Mouse (Mus musculus): ENCODE measurements around the gene Atxn7l3. TPM values are rescaled to one million over a fixed set of nuclear protein-coding genes. Genes with fewer than 3 reads are reported as not detected.
A peak's percentile ranks its signal among the peaks of the same experiment; 100 is the strongest.
"Not testable (repeated sequence)": the region's sequence is repeated elsewhere in the genome, so short reads cannot be mapped to it uniquely, and the experiment has no call there.

Gene Atxn7l3
- polyA plus RNA-seq, 1 experiment = 80.0 TPM

DNA sequence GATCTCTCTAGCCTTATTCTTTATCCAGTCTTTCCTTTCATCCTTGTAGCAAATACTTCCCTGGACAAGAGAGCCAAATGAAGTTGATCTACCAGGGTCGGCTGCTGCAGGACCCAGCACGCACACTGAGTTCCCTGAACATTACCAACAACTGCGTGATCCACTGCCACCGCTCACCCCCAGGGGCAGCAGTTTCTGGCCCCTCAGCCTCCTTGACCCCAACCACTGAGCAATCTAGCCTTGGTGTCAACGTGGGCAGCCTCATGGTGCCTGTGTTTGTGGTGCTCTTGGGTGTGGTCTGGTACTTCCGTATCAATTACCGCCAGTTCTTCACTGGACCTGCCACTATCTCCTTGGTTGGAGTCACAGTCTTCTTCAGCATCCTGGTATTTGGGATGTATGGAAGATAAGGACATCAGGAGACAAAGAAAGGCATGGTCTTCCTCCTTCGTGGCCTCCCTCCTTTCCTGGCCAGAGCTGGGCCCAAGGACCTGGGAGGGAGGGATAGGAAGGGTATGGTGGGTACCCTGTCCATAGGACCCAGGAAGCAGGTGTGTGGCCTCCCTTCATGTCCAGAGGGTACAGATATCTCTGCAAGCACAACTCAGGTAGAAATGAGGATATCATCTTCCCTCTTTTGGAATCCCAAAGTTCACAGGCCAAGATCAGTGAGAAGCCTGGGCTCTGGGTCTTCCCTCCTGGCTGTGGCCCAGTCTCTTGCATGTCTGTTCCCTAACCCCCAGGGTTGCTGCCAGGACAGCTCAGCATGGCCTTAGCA, 8.2 kb downstream of the Atxn7l3 start:
- no peaks in the 10 kb centered on the region for H3K9me3 ChIP-seq
- no peak overlapping the region for H3K4me3 ChIP-seq (replicated peaks)
- peaks cover 68% of the 10 kb centered on the region for H3K36me3 ChIP-seq (replicated peaks; ENCODE audit: low read length)
- TF ChIP-seq GATA1 (IDR thresholded peaks at IDR 0.05; ENCODE audit: borderline replicate concordance, low read length) (no peak), FLI1 (IDR thresholded peaks at IDR 0.05; ENCODE audit: low read length) (no peak)
- H3K27me3 ChIP-seq (replicated peaks) = no peaks in the 10 kb centered on the region
- H3K4me1 ChIP-seq = peaks cover 64% of the 10 kb centered on the region

DNA sequence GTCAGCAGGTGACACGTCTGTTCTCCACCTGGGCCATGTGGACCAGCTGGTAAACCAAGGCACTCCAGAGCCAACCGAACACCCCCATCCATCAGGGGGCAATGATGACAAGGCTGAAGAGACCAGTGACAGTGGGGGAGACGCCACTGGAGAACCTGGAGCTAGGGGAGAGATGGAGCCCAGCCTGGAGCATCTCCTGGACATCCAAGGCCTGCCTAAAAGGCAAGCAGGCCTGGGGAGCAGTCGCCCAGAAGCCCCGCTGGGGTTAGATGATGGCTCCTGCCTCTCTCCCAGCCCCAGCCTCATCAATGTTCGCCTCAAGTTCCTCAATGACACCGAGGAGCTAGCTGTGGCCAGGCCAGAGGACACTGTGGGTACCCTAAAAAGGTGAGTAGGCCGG, 8.9 kb downstream of the Atxn7l3 start:
- Histone ChIP-seq H3K36me3 (replicated peaks; ENCODE audit: low read length) (peaks cover 61% of the 10 kb centered on the region), H3K4me1 (peaks cover 64% of the 10 kb centered on the region), H3K27me3 (replicated peaks) (no peaks in the 10 kb centered on the region), H3K9me3 (no peaks in the 10 kb centered on the region), H3K4me3 (replicated peaks) (peak overlapping the region; percentile 50)
- TF ChIP-seq GATA1 (IDR thresholded peaks at IDR 0.05; ENCODE audit: borderline replicate concordance, low read length) = no peak
- no peak for TF ChIP-seq FLI1 (IDR thresholded peaks at IDR 0.05; ENCODE audit: low read length)

DNA sequence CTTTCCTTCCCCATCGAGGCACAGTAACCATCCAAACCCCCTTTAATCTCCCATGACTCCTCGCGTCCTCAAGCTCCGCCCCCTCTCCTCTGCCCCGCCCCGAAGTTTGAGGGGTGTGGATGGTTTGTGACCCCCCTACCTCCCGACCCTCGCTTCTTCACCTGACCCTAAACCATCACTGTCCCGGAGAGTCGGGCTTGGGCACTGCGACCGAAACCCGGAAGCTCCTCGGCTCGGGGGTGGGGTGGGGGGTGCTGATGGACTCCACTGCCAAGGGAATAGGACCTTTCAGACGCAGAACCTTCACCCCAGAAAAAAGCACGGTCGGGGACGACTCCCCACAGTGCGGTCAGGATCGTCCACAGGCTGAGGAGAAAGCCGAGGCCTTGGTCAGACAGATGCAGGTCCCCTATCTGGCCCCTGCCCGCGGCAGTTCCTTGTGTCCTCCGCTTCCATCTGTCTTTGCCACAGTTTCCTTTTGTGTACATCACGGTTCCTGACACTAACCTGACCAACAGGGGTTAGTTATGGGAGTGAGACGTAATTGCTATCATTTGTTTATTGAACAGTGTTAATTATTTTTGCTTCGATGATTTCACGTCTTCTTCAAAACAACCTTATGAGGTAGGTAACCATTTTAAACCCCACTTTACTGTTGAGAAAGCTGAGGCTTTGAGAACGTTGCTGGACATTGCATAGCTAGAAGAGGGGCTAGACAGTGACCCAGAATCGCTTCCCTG, 11.2 kb downstream of the Atxn7l3 start:
- Histone ChIP-seq H3K4me3 (replicated peaks) (peak overlapping the region; percentile 97), H3K4me1 (peaks cover 48% of the 10 kb centered on the region), H3K9me3 (no peaks in the 10 kb centered on the region), H3K36me3 (replicated peaks; ENCODE audit: low read length) (peaks cover 38% of the 10 kb centered on the region), H3K27me3 (replicated peaks) (no peaks in the 10 kb centered on the region)
- TF ChIP-seq FLI1 (IDR thresholded peaks at IDR 0.05; ENCODE audit: low read length) (no peak), GATA1 (IDR thresholded peaks at IDR 0.05; ENCODE audit: borderline replicate concordance, low read length) (no peak)

DNA sequence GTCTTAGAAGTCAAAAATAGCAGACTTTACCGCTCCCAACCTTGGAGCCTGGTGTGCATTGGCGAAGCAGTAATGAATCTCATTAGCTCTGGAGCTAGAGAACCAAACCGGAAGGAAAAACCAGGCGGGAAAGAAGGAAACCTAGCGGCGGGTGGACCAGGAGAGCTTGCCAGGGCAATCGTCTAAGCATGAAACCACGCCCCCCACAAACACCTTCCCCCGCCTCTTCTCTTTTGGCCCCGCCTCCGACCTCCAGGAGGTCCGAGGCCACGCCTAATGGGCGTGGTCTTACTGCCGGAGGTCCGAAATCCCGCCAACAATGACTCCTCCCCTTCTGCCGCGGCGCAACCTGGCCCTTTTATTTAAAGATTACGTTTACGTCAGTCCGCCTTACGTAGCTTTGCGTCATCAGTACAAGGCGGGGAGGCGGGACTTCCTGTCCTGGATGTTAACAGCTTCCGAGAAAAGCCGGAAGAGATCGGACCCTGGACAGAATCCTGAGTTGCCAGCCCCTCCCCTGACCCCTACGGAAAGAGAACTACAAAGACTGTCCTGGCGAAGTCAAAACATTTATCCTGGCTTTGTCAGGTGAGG, 11.8 kb downstream of the Atxn7l3 start, which contains the start of gene Tmub2:
Gene Tmub2 (plus strand): TSS at position 431 of the 594 bp plus-strand sequence.
- TF ChIP-seq GATA1 (IDR thresholded peaks at IDR 0.05; ENCODE audit: borderline replicate concordance, low read length) (no peak), FLI1 (IDR thresholded peaks at IDR 0.05; ENCODE audit: low read length) (peak; percentile 49; the same call in 1 of the 2 replicates)
- no peaks in the 10 kb centered on the region for H3K27me3 ChIP-seq (replicated peaks)

DNA sequence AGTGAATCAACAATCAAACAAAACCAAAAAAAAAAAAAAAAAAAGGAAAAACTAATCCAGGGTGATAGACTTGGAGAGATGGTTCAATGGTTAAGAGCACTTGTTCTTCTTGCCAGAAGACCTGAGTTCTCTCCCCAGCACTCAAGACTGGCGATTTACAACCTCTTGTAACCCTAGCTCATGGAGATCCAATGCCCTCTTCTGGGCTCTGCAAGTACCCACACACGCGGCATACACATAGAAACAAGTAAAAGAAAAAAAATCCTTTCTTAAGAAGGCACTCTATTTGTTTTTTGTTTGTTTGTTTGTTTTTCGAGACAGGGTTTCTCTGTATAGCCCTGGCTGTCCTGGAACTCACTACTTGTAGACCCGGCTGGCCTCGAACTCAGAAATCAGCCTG, 12.5 kb downstream of the Atxn7l3 start:
- Histone ChIP-seq H3K27me3 (replicated peaks) (no peaks in the 10 kb centered on the region), H3K9me3 (no peaks in the 10 kb centered on the region), H3K36me3 (replicated peaks; ENCODE audit: low read length) (peaks cover 25% of the 10 kb centered on the region), H3K4me1 (peaks cover 36% of the 10 kb centered on the region), H3K4me3 (replicated peaks) (peak overlapping the region; percentile 97)
- TF ChIP-seq GATA1 (IDR thresholded peaks at IDR 0.05; ENCODE audit: borderline replicate concordance, low read length) (no peak), FLI1 (IDR thresholded peaks at IDR 0.05; ENCODE audit: low read length) (no peak)

More for the DNA sequence above, 11.8 kb downstream of the Atxn7l3 start, which contains the start of gene Tmub2:
- Histone ChIP-seq H3K9me3 (no peaks in the 10 kb centered on the region), H3K36me3 (replicated peaks; ENCODE audit: low read length) (peaks cover 32% of the 10 kb centered on the region), H3K4me1 (peaks cover 42% of the 10 kb centered on the region), H3K4me3 (replicated peaks) (peak within 1 kb of the TSS; percentile 97)

DNA sequence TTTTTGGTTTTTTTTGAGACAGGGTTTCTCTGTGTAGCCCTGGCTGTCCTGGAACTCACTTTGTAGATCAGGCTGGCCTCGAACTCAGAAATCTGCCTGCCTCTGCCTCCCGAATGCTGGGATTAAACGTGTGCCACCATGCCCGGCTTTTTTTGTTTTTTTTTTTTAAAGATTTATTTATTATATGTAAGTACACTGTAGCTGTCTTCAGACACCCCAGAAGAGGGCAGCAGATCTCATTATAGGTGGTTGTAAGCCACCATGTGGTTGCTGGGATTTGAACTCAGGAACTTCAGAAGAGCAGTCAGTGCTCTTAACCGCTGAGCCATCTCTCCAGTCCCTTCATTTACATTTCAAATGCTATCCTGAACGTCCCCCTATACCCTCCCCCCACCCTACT, 16.2 kb downstream of the Atxn7l3 start:
- not testable (repeated sequence) for H3K36me3 ChIP-seq (replicated peaks; ENCODE audit: low read length); H3K9me3 ChIP-seq

DNA sequence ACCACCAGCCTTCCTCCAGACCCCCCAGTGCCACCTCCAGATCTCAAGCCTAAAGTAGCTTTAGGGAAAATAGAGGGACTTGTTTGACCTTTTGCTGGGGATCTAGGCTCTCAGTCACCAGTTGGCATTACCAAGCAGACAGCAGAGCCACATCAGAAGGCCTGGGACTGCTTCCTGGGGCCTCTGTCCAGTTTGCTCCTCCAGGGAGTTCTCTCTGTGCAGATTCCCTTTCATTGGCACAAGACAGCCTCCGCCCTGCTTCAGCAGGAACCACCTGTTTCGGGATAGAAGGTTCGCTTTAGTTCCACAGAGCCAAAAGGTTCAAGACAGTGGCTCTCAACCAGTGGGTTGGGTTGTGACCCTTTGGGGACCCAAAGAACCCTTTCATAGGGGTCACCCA, 16.8 kb downstream of the Atxn7l3 start:
- no peak overlapping the region for H3K4me3 ChIP-seq (replicated peaks)
- no peaks in the 10 kb centered on the region for H3K9me3 ChIP-seq
- TF ChIP-seq GATA1 (IDR thresholded peaks at IDR 0.05; ENCODE audit: borderline replicate concordance, low read length) (no peak), FLI1 (IDR thresholded peaks at IDR 0.05; ENCODE audit: low read length) (no peak)
- no peaks in the 10 kb centered on the region for H3K36me3 ChIP-seq (replicated peaks; ENCODE audit: low read length)
- peaks cover 12% of the 10 kb centered on the region for H3K4me1 ChIP-seq
- H3K27me3 ChIP-seq (replicated peaks) = peaks cover 18% of the 10 kb centered on the region

More for the DNA sequence above, 16.2 kb downstream of the Atxn7l3 start:
- not testable (repeated sequence) for H3K4me3 ChIP-seq (replicated peaks); H3K4me1 ChIP-seq
- H3K27me3 ChIP-seq (replicated peaks) = peaks cover 16% of the 10 kb centered on the region

DNA sequence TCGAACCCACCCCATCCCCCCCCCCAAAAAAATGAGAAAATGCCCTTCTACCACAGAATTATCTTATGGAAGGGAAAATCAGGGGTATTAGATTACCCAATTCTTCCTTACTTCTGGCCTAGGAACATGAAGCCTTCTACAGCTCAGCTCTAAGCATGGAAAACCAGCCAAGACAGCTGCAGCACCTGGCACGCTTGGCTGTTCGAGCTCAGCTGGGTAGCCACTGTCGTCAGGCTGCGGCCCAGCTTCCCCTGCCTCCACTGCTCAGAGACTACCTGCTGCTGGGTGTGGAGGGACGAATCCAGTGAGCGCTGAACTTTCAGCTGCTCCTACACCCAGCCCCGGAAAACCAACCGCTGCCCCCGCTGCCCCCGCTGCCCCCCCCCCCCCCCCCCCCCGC, 18.7 kb downstream of the Atxn7l3 start:
- H3K27me3 ChIP-seq (replicated peaks) = peaks cover 20% of the 10 kb centered on the region
- TF ChIP-seq FLI1 (IDR thresholded peaks at IDR 0.05; ENCODE audit: low read length) (no peak), GATA1 (IDR thresholded peaks at IDR 0.05; ENCODE audit: borderline replicate concordance, low read length) (no peak)
- no peaks in the 10 kb centered on the region for H3K36me3 ChIP-seq (replicated peaks; ENCODE audit: low read length)
- H3K9me3 ChIP-seq = no peaks in the 10 kb centered on the region
- no peak overlapping the region for H3K4me3 ChIP-seq (replicated peaks)
- peaks cover 12% of the 10 kb centered on the region for H3K4me1 ChIP-seq

DNA sequence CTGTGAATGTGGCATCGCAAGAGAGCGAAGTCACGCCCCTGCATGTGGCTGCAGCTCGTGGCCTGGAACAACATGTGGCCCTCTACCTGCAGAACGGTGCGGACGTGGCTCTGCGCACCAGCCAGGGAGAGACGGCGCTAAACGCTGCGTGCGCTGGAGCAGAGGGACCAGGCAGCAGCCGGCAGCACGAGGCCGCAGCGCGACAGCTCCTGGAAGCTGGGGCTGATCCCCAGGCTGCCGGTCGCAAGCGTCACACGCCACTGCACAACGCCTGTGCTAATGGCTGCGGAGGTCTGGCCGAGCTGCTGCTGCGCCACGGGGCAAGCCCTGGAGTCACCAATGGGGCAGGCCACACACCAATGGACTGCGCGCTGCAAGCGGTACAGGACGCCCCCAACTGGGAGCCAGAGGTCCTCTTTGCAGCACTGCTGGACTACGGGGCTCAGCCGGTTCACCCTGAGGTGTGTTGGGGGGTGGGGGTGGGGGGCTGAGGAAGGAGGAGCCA, 20.0 kb downstream of the Atxn7l3 start:
- Histone ChIP-seq H3K4me1 (peaks cover 12% of the 10 kb centered on the region), H3K36me3 (replicated peaks; ENCODE audit: low read length) (no peaks in the 10 kb centered on the region), H3K27me3 (replicated peaks) (peaks cover 25% of the 10 kb centered on the region), H3K9me3 (no peaks in the 10 kb centered on the region), H3K4me3 (replicated peaks) (peak overlapping the region; percentile 76)
- no peak for TF ChIP-seq FLI1 (IDR thresholded peaks at IDR 0.05; ENCODE audit: low read length)
- TF ChIP-seq GATA1 (IDR thresholded peaks at IDR 0.05; ENCODE audit: borderline replicate concordance, low read length) = no peak

All from megakaryocyte, embryonic 14.5 days (primary cell).